27 mouse cellular contexts compared by ENCODE assay signal in the genomic region with DNA sequence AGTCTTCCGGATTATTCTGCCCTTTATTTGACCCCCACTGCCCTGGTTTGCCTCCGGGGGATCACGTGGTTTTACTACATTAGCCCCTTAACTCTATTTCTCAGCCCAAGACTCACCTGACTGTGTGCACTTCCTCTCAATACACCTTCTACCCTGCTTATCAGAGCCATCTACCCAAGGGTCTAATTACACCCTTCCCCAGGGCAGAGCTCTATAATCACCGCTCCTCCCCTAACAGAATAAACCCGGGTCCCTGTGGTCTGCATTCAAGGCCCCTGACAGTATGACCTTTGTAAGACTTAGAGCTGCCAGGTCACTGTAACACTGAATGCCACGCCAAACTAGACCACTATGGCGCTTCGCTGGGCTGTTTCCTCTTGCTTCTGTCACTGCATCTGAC.
"Had no signal": no experiment of that assay in that cellular context is flagged by ENCODE, and none has a peak within 500 bp of the region (broad histone marks: within the 10 kb centered on the region; RNA-seq: fewer than 3 reads in every experiment).

No protein-coding gene starts in this region.

- H3K4me1 ChIP-seq: heart, embryonic 13.5 days; heart, embryonic 15.5 days; hindbrain, embryonic 13.5 days; hindbrain, embryonic 15.5 days; liver, embryonic 13.5 days; liver, embryonic 15.5 days had no signal

- ATAC-seq: hindbrain, postnatal 0 days; intestine, embryonic 16.5 days had no signal

- H3K27ac ChIP-seq: heart, adult 2 months; heart, embryonic 13.5 days; heart, embryonic 15.5 days; hindbrain, embryonic 13.5 days; hindbrain, embryonic 15.5 days; hindbrain, postnatal 0 days; left cerebral cortex, adult 2 months; limb, embryonic 10.5 days; limb, embryonic 12.5 days; liver, embryonic 13.5 days; liver, embryonic 15.5 days had no signal

- H3K4me2 ChIP-seq: heart, embryonic 11.5 days; heart, embryonic 13.5 days; heart, embryonic 15.5 days; hindbrain, embryonic 13.5 days; hindbrain, embryonic 15.5 days; limb, embryonic 12.5 days; liver, embryonic 11.5 days; liver, embryonic 13.5 days; liver, embryonic 15.5 days had no signal

- DNase-seq: gastrocnemius, postnatal 14 days; gastrocnemius, postnatal 36 days; heart, adult 11 months; heart, adult 2 months; heart, postnatal 14 days; heart, postnatal 36 days; kidney, adult 18-20 months; kidney, adult 8-10 months; kidney, postnatal 10 days; kidney, postnatal 25 days; kidney, postnatal 4 days; layer of hippocampus, adult 9-11 months; layer of hippocampus, postnatal 36 days; liver; liver, embryonic 13.5 days had no signal

- H3K9me3 ChIP-seq: heart, embryonic 13.5 days; heart, embryonic 15.5 days; hindbrain, embryonic 13.5 days; hindbrain, embryonic 15.5 days; limb, embryonic 10.5 days; limb, embryonic 12.5 days; liver, embryonic 13.5 days; liver, embryonic 15.5 days had no signal

- H3K9ac ChIP-seq: heart, embryonic 13.5 days; heart, embryonic 15.5 days; hindbrain, embryonic 13.5 days; hindbrain, embryonic 15.5 days; limb, embryonic 12.5 days; liver, embryonic 13.5 days; liver, embryonic 15.5 days had no signal

- H3K36me3 ChIP-seq: heart, embryonic 13.5 days; heart, embryonic 15.5 days; hindbrain, embryonic 13.5 days; hindbrain, embryonic 15.5 days; limb, embryonic 10.5 days; limb, embryonic 12.5 days; liver, embryonic 13.5 days; liver, embryonic 15.5 days had no signal

- H3K4me3 ChIP-seq: heart, adult 2 months; heart, embryonic 13.5 days; heart, embryonic 15.5 days; hindbrain, embryonic 13.5 days; hindbrain, embryonic 15.5 days; left cerebral cortex, adult 2 months; limb, embryonic 10.5 days; limb, embryonic 12.5 days; liver, embryonic 13.5 days; liver, embryonic 15.5 days had no signal

- H3K27me3 ChIP-seq: heart, embryonic 15.5 days; hindbrain, embryonic 13.5 days; hindbrain, embryonic 15.5 days; liver, embryonic 13.5 days; liver, embryonic 15.5 days had no signal
